Mouse (Mus musculus) forebrain, embryonic 10.5 days (tissue): ENCODE measurements around the gene Scp2. TPM values are rescaled to one million over a fixed set of nuclear protein-coding genes. Genes with fewer than 3 reads are reported as not detected.
"Not testable (repeated sequence)": the region's sequence is repeated elsewhere in the genome, so short reads cannot be mapped to it uniquely, and the experiment has no call there.

Experiments
- DNase-seq: peaks from one replicate; pipeline ENCODE4 v3.0.0-alpha.2; 2017; ENCODE audit warnings: low spot score; ENCODE audit errors: extremely low spot score
- H3K27ac ChIP-seq: fragments of 300-500 bp; sonication (generic); 2 replicates; pipeline ENCODE4 v1.5.1; 2016; ENCODE audit warnings: mild to moderate bottlenecking
- H3K27me3 ChIP-seq: fragments of 300-500 bp; sonication (generic); 2 replicates; pipeline ENCODE4 v1.6.1; 2016; ENCODE audit warnings: mild to moderate bottlenecking; ENCODE audit not compliant: poor library complexity, severe bottlenecking
- H3K36me3 ChIP-seq: fragments of 300-500 bp; sonication (generic); replicated peaks from 2 replicates; pipeline ENCODE4 v1.6.1; 2016; ENCODE audit warnings: mild to moderate bottlenecking, moderate library complexity
- H3K4me1 ChIP-seq: fragments of 300-500 bp; sonication (generic); 2 replicates; pipeline ENCODE4 v1.6.1; 2016
- H3K4me3 ChIP-seq: fragments of 300-500 bp; sonication (generic); 2 replicates; pipeline ENCODE4 v1.5.1; 2016; ENCODE audit warnings: mild to moderate bottlenecking, moderate library complexity
- H3K9me3 ChIP-seq: fragments of 300-500 bp; sonication (generic); 2 replicates; pipeline ENCODE4 v1.6.1; 2016; ENCODE audit warnings: mild to moderate bottlenecking, moderate library complexity
- WGBS: fragments of 180-500 bp; shearing (Covaris S2); methylation state at CpG from one replicate; pipeline ENCODE4 v1.1.7; 2016; 5-methylcytosine and 5-hydroxymethylcytosine counted together
- polyA plus RNA-seq: library from polyadenylated mRNA; unstranded; fragments of >200 nt; fragmentation: Nextera tagmentation; extraction: Ambion mirVana; gene quantifications from 2 replicates; pipeline ENCODE4 v1.2.1, GENCODE M21; 2016

The Scp2 gene
- polyA plus RNA-seq, result 187 and 190 TPM in 2 replicates

GRCm38 (mm10) chr4:108144880-108145279 is at the start of gene Scp2:
Scp2 (minus strand) TSS chr4:108144998.
- H3K9me3 ChIP-seq, result peaks cover 7% of the 10 kb centered on the region; the same call in 1 of the 2 replicates
- no peaks in the 10 kb centered on the region for H3K4me1 ChIP-seq
- H3K36me3 ChIP-seq, result no peaks in the 10 kb centered on the region
- no peak within 1 kb of the TSS for H3K4me3 ChIP-seq
- H3K27ac ChIP-seq, result no peak within 1 kb of the TSS
- WGBS, result 81% methylated on average over 1 of the region's 1 CpGs
- H3K27me3 ChIP-seq, result no peaks in the 10 kb centered on the region
- DNase-seq, result no peak

GRCm38 (mm10) chr4:108192821-108193323 is 48.1 kb upstream of the Scp2 start:
- Histone ChIP-seq H3K9me3 (no peaks in the 10 kb centered on the region), H3K27me3 (no peaks in the 10 kb centered on the region), H3K4me3 (no peak overlapping the region), H3K4me1 (peaks cover 3% of the 10 kb centered on the region; the same call in 1 of the 2 replicates), H3K27ac (no peak overlapping the region), H3K36me3 (no peaks in the 10 kb centered on the region)
- 83% methylated on average over 2 of the region's 2 CpGs for WGBS
- no peak for DNase-seq

GRCm38 (mm10) chr4:108182278-108182677 is 37.5 kb upstream of the Scp2 start:
- WGBS, result 30% methylated on average over 1 of the region's 1 CpGs
- DNase-seq, result no peak
- H3K27ac ChIP-seq, result no peak overlapping the region

GRCm38 (mm10) chr4:108168056-108168455 is 23.3 kb upstream of the Scp2 start:
- Histone ChIP-seq H3K27ac (no peak overlapping the region), H3K36me3 (peaks cover 8% of the 10 kb centered on the region; the same call in 1 of the 2 replicates), H3K4me3 (no peak overlapping the region), H3K4me1 (peaks cover 12% of the 10 kb centered on the region), H3K9me3 (no peaks in the 10 kb centered on the region), H3K27me3 (peaks cover 21% of the 10 kb centered on the region)
- no peak for DNase-seq
- WGBS, result 80% methylated on average over 6 of the region's 6 CpGs

More at GRCm38 (mm10) chr4:108182278-108182677, 37.5 kb upstream of the Scp2 start:
- Histone ChIP-seq H3K27me3 (no peaks in the 10 kb centered on the region), H3K4me3 (no peak overlapping the region), H3K9me3 (no peaks in the 10 kb centered on the region), H3K36me3 (no peaks in the 10 kb centered on the region), H3K4me1 (peaks cover 4% of the 10 kb centered on the region; the same call in 1 of the 2 replicates)

GRCm38 (mm10) chr4:108166874-108167273 is 22.1 kb upstream of the Scp2 start:
- Histone ChIP-seq H3K27me3 (peaks cover 21% of the 10 kb centered on the region), H3K27ac (no peak overlapping the region), H3K9me3 (no peaks in the 10 kb centered on the region), H3K4me3 (no peak overlapping the region), H3K36me3 (peaks cover 8% of the 10 kb centered on the region; the same call in 1 of the 2 replicates), H3K4me1 (peaks cover 12% of the 10 kb centered on the region)
- DNase-seq, result no peak
- 89% methylated on average over 4 of the region's 4 CpGs for WGBS

GRCm38 (mm10) chr4:108165152-108165895 is 20.5 kb upstream of the Scp2 start, which contains the start of gene Echdc2:
Echdc2 (plus strand) TSS chr4:108165437.
- Histone ChIP-seq H3K27ac (peak within 1 kb of the TSS; percentile 81), H3K4me1 (peaks cover 12% of the 10 kb centered on the region), H3K4me3 (peak within 1 kb of the TSS; percentile 79), H3K27me3 (peaks cover 21% of the 10 kb centered on the region), H3K9me3 (no peaks in the 10 kb centered on the region), H3K36me3 (0 out of 2 replicates have a peak, but pooled peaks cover 3% of the 10 kb centered on the region)
- WGBS, result 1% methylated on average over 43 of the region's 43 CpGs
- DNase-seq, result peak; percentile 74

GRCm38 (mm10) chr4:108163291-108163690 is 18.5 kb upstream of the Scp2 start:
- H3K4me1 ChIP-seq, result peaks cover 12% of the 10 kb centered on the region
- WGBS, result 86% methylated on average over 3 of the region's 3 CpGs
- H3K9me3 ChIP-seq, result no peaks in the 10 kb centered on the region
- no peak overlapping the region for H3K4me3 ChIP-seq
- no peak overlapping the region for H3K27ac ChIP-seq
- no peak for DNase-seq
- no peaks in the 10 kb centered on the region for H3K36me3 ChIP-seq
- peaks cover 21% of the 10 kb centered on the region for H3K27me3 ChIP-seq

- Histone ChIP-seq H3K27me3 (peaks cover 21% of the 10 kb centered on the region), H3K4me1 (peaks cover 12% of the 10 kb centered on the region), H3K9me3 (peaks cover 4% of the 10 kb centered on the region; the same call in 1 of the 2 replicates), H3K36me3 (no peaks in the 10 kb centered on the region), H3K27ac (no peak overlapping the region), H3K4me3 (no peak overlapping the region)
- 90% methylated on average over 8 of the region's 8 CpGs for WGBS
- no peak for DNase-seq
Measured at GRCm38 (mm10) chr4:108161936-108162335, 17.1 kb upstream of the Scp2 start.

GRCm38 (mm10) chr4:108155141-108155540 is 10.3 kb upstream of the Scp2 start:
- peaks cover 14% of the 10 kb centered on the region; the same call in 1 of the 2 replicates for H3K9me3 ChIP-seq
- not testable (repeated sequence) for H3K36me3 ChIP-seq, H3K4me1 ChIP-seq, H3K27ac ChIP-seq, H3K27me3 ChIP-seq, DNase-seq, H3K4me3 ChIP-seq
- WGBS, result 94% methylated on average over 1 of the region's 1 CpGs

- WGBS, result 32% methylated on average over 3 of the region's 3 CpGs
- not testable (repeated sequence) for H3K27me3 ChIP-seq, H3K4me3 ChIP-seq, H3K27ac ChIP-seq, H3K9me3 ChIP-seq, H3K4me1 ChIP-seq, DNase-seq, H3K36me3 ChIP-seq
Measured at GRCm38 (mm10) chr4:108145554-108145953, 756 bp upstream of the Scp2 start.

GRCm38 (mm10) chr4:108143778-108144177 is 1.0 kb downstream of the Scp2 start:
- H3K9me3 ChIP-seq, result peaks cover 7% of the 10 kb centered on the region; the same call in 1 of the 2 replicates
- H3K4me3 ChIP-seq, result no peak overlapping the region

GRCm38 (mm10) chr4:108143178-108143577 is 1.6 kb downstream of the Scp2 start:
- WGBS, result 87% methylated on average over 2 of the region's 2 CpGs
- H3K27me3 ChIP-seq, DNase-seq, H3K4me1 ChIP-seq, H3K36me3 ChIP-seq, H3K9me3 ChIP-seq, H3K4me3 ChIP-seq, H3K27ac ChIP-seq: not testable (repeated sequence)

More at GRCm38 (mm10) chr4:108143778-108144177, 1.0 kb downstream of the Scp2 start:
- H3K4me1 ChIP-seq, result no peaks in the 10 kb centered on the region
- no peak for DNase-seq
- no peak overlapping the region for H3K27ac ChIP-seq
- H3K27me3 ChIP-seq, result no peaks in the 10 kb centered on the region
- no peaks in the 10 kb centered on the region for H3K36me3 ChIP-seq

GRCm38 (mm10) chr4:108136938-108137337 is 7.9 kb downstream of the Scp2 start:
- DNase-seq, result no peak
- H3K36me3 ChIP-seq, result no peaks in the 10 kb centered on the region
- H3K9me3 ChIP-seq, result 0 out of 2 replicates have a peak, but pooled peaks cover under 1% of the 10 kb centered on the region
- no peak overlapping the region for H3K4me3 ChIP-seq
- no peaks in the 10 kb centered on the region for H3K4me1 ChIP-seq
- H3K27ac ChIP-seq, result no peak overlapping the region
- WGBS, result 90% methylated on average over 5 of the region's 5 CpGs
- H3K27me3 ChIP-seq, result no peaks in the 10 kb centered on the region
